Mouse (Mus musculus) olfactory bulb, adult 2 months (tissue): ENCODE measurements around the gene Trp53bp2.

Source experiments
- CTCF ChIP-seq: fragments of 200-500 bp; IDR thresholded peaks from 2 replicates; pipeline ENCODE4 v1.5.1; 2012; ENCODE audit warnings: low read depth, mild to moderate bottlenecking, low read length, moderate library complexity; ENCODE audit not compliant: insufficient read depth
- POLR2A ChIP-seq: fragments of 200-500 bp; IDR thresholded peaks from 2 replicates; pipeline ENCODE4 v1.6.1; 2012; ENCODE audit warnings: mild to moderate bottlenecking, low read depth, low read length, moderate library complexity; ENCODE audit not compliant: insufficient read depth

DNA sequence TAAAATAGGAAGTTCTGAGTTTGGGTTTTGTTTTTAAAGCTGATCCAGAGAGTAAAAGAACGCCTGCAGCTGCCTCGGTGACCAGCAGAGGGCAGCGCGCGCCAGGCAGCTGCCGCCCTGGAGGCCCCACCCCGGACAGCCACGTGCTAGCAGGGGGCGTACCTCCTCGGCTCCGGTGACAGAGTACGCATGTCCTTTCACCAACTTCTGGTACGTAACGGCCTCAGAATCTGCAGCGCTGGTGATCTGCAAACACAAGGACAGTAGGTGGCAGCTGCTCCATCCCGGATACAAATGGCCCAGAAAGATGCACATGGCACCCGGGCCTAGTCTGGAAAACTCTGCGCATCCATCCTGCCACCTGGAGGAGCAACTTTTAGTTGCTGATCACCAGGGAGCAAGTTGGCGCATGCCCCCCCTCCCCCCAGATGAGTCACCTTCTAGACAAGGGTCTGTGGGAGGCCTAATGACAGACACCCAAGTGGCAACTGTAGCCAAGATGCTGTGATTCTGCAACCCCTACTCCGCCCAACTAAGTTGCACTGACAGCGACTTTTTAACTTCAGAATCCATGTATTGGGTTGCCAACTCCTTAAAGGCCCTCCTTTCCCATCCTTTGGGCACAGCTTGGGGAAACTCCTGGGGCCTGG lies 81.0 kb downstream of the Trp53bp2 start:
- peak; percentile 93 for TF ChIP-seq CTCF
- TF ChIP-seq POLR2A = no peak
